Mouse (Mus musculus) lung, postnatal 0 days (tissue): ENCODE data around the gene Tbc1d19. TPM values are rescaled to one million over a fixed set of nuclear protein-coding genes. Genes with fewer than 3 reads are reported as not detected.
A peak's percentile ranks its signal among the peaks of the same experiment; 100 is the strongest.

Experiments
- ATAC-seq: fragments of 200-750 bp; cut with Nextera tagmentation; 2 replicates; pipeline ENCODE4 v1.8.0; 2017; ENCODE audit warnings: moderate library complexity
- DNase-seq: peaks from one replicate; pipeline ENCODE4 v3.0.0-alpha.2; 2016; ENCODE audit warnings: low spot score
- H3K27ac ChIP-seq: fragments of 300-500 bp; sonication (generic); 2 replicates; pipeline ENCODE4 v1.5.1; 2014; ENCODE audit warnings: antibody characterized with exemption, mild to moderate bottlenecking, low read length, mixed read lengths
- H3K27me3 ChIP-seq: fragments of 300-500 bp; sonication (generic); replicated peaks from 2 replicates; pipeline ENCODE4 v1.6.1; 2014; ENCODE audit warnings: low read length, mixed read lengths; ENCODE audit not compliant: insufficient read depth
- H3K36me3 ChIP-seq: fragments of 300-500 bp; sonication (generic); 2 replicates; pipeline ENCODE4 v1.6.1; 2014; ENCODE audit warnings: low read length, mixed read lengths; ENCODE audit not compliant: insufficient read depth
- H3K4me1 ChIP-seq: fragments of 300-500 bp; sonication (generic); 2 replicates; pipeline ENCODE4 v1.6.1; 2014; ENCODE audit warnings: antibody characterized with exemption, low read depth, low read length, mixed read lengths; ENCODE audit not compliant: insufficient read depth
- H3K4me2 ChIP-seq: fragments of 300-500 bp; sonication (generic); replicated peaks from 2 replicates; pipeline ENCODE4 v1.6.1; 2014; ENCODE audit warnings: low read depth, mild to moderate bottlenecking, low read length, moderate library complexity, mixed read lengths
- H3K4me3 ChIP-seq: fragments of 300-500 bp; sonication (generic); 2 replicates; pipeline ENCODE4 v1.5.1; 2014; ENCODE audit warnings: low read depth, low read length
- H3K9ac ChIP-seq: fragments of 300-500 bp; sonication (generic); replicated peaks from 2 replicates; pipeline ENCODE4 v1.6.1; 2014; ENCODE audit warnings: low read depth, mild to moderate bottlenecking
- H3K9me3 ChIP-seq: fragments of 300-500 bp; sonication (generic); 2 replicates; pipeline ENCODE4 v1.6.1; 2016; ENCODE audit warnings: low read length, mixed read lengths
- CTCF ChIP-seq: IDR thresholded peaks from 2 replicates; pipeline ENCODE4 v1.5.1; 2016; ENCODE audit warnings: antibody characterized with exemption, mild to moderate bottlenecking
- EP300 ChIP-seq: IDR thresholded peaks from 2 replicates; pipeline ENCODE4 v1.6.1; 2016; ENCODE audit warnings: antibody characterized with exemption, mild to moderate bottlenecking, control low read depth
- WGBS: fragments of 180-500 bp; shearing (Covaris S2); extraction: QIAGEN DNeasy Blood & Tissue Kit; methylation state at CpG from one replicate; pipeline ENCODE4 v1.1.7; 2014; 5-methylcytosine and 5-hydroxymethylcytosine counted together
- polyA plus RNA-seq: library from polyadenylated mRNA; unstranded; fragments of >200 nt; fragmentation: Nextera tagmentation; extraction: Ambion mirVana; gene quantifications from 2 replicates; pipeline ENCODE4 v1.2.1, GENCODE M21; 2015

Gene Tbc1d19
- polyA plus RNA-seq, 1 experiment from 2014 or later, result 23.5 TPM

GRCm38 (mm10) chr5:53941322-53942024, 132.1 kb downstream of the Tbc1d19 start:
- WGBS, result 54% methylated on average over 11 of the region's 11 CpGs
- no peak overlapping the region for H3K4me3 ChIP-seq

GRCm38 (mm10) chr5:53942332-53942731, 132.9 kb downstream of the Tbc1d19 start:
- ATAC-seq (no peak), DNase-seq (no peak)
- Histone ChIP-seq H3K9ac (no peak overlapping the region), H3K36me3 (no peaks in the 10 kb centered on the region), H3K4me3 (no peak overlapping the region), H3K4me1 (peaks cover 5% of the 10 kb centered on the region; the same call in 1 of the 2 replicates), H3K27me3 (no peaks in the 10 kb centered on the region), H3K9me3 (no peaks in the 10 kb centered on the region), H3K27ac (no peak overlapping the region), H3K4me2 (no peak overlapping the region)
- 62% methylated on average over 4 of the region's 4 CpGs for WGBS
- no peak for TF ChIP-seq CTCF
- no peak for TF ChIP-seq EP300

More at GRCm38 (mm10) chr5:53941322-53942024, 132.1 kb downstream of the Tbc1d19 start:
- Histone ChIP-seq H3K36me3 (no peaks in the 10 kb centered on the region), H3K9ac (no peak overlapping the region), H3K27me3 (no peaks in the 10 kb centered on the region), H3K27ac (no peak overlapping the region), H3K9me3 (no peaks in the 10 kb centered on the region), H3K4me1 (no peaks in the 10 kb centered on the region), H3K4me2 (no peak overlapping the region)
- ATAC-seq (no peak), DNase-seq (no peak)
- no peak for TF ChIP-seq CTCF
- no peak for TF ChIP-seq EP300

- DNase-seq (no peak), ATAC-seq (no peak)
- 79% methylated on average over 11 of the region's 11 CpGs for WGBS
- Histone ChIP-seq H3K4me2 (no peak overlapping the region), H3K27ac (no peak overlapping the region), H3K4me1 (peaks cover 13% of the 10 kb centered on the region; the same call in 1 of the 2 replicates), H3K4me3 (no peak overlapping the region), H3K9ac (no peak overlapping the region), H3K9me3 (no peaks in the 10 kb centered on the region), H3K36me3 (no peaks in the 10 kb centered on the region), H3K27me3 (no peaks in the 10 kb centered on the region)
- TF ChIP-seq EP300, result no peak
- TF ChIP-seq CTCF, result no peak
Observed at GRCm38 (mm10) chr5:53943321-53943857, 134.0 kb downstream of the Tbc1d19 start.

GRCm38 (mm10) chr5:53946747-53947146, 137.3 kb downstream of the Tbc1d19 start:
- TF ChIP-seq CTCF (no peak), EP300 (no peak)
- H3K9ac ChIP-seq, result no peak overlapping the region
- no peak overlapping the region for H3K4me3 ChIP-seq
- no peak overlapping the region for H3K4me2 ChIP-seq
- H3K36me3 ChIP-seq, result no peaks in the 10 kb centered on the region
- H3K27me3 ChIP-seq, result no peaks in the 10 kb centered on the region
- H3K4me1 ChIP-seq, result peaks cover 19% of the 10 kb centered on the region; the same call in 1 of the 2 replicates
- WGBS, result 88% methylated on average over 8 of the region's 8 CpGs
- no peaks in the 10 kb centered on the region for H3K9me3 ChIP-seq
- DNase-seq (no peak), ATAC-seq (no peak)
- H3K27ac ChIP-seq, result no peak overlapping the region

GRCm38 (mm10) chr5:53947549-53948183, 138.3 kb downstream of the Tbc1d19 start:
- Histone ChIP-seq H3K9ac (no peak overlapping the region), H3K27me3 (no peaks in the 10 kb centered on the region), H3K36me3 (no peaks in the 10 kb centered on the region), H3K27ac (peak overlapping the region; percentile 88), H3K4me2 (no peak overlapping the region), H3K4me1 (peaks cover 19% of the 10 kb centered on the region; the same call in 1 of the 2 replicates), H3K9me3 (no peaks in the 10 kb centered on the region), H3K4me3 (no peak overlapping the region)
- DNase-seq (peak; percentile 51), ATAC-seq (no peak; the same call in 1 of the 2 replicates)
- 26% methylated on average over 9 of the region's 9 CpGs for WGBS
- no peak for TF ChIP-seq CTCF
- no peak for TF ChIP-seq EP300

GRCm38 (mm10) chr5:53948606-53949266, 139.3 kb downstream of the Tbc1d19 start:
- Histone ChIP-seq H3K9ac (no peak overlapping the region), H3K36me3 (no peaks in the 10 kb centered on the region), H3K4me1 (peaks cover 19% of the 10 kb centered on the region; the same call in 1 of the 2 replicates), H3K4me2 (no peak overlapping the region), H3K4me3 (no peak overlapping the region), H3K27ac (peak overlapping the region; percentile 88), H3K27me3 (no peaks in the 10 kb centered on the region), H3K9me3 (no peaks in the 10 kb centered on the region)
- DNase-seq (peak; percentile 82), ATAC-seq (peak; percentile 87)
- 50% methylated on average over 8 of the region's 8 CpGs for WGBS
- TF ChIP-seq CTCF, result no peak
- TF ChIP-seq EP300, result peak; percentile 99
